Mouse (Mus musculus) heart, embryonic 10.5 days (tissue): ENCODE measurements around the gene Mthfsl. TPM values are rescaled to one million over a fixed set of nuclear protein-coding genes. Genes with fewer than 3 reads are reported as not detected.
A peak's percentile ranks its signal among the peaks of the same experiment; 100 is the strongest.
"Not testable (repeated sequence)": the region's sequence is repeated elsewhere in the genome, so short reads cannot be mapped to it uniquely, and the experiment has no call there.

Source experiments
- DNase-seq: peaks from one replicate; pipeline ENCODE4 v3.0.0-alpha.2; 2017; ENCODE audit warnings: low spot score
- H3K27ac ChIP-seq: fragments of 300-500 bp; sonication (generic); 2 replicates; pipeline ENCODE4 v1.5.1; 2016; ENCODE audit warnings: mild to moderate bottlenecking
- H3K27me3 ChIP-seq: fragments of 300-500 bp; sonication (generic); 2 replicates; pipeline ENCODE4 v1.6.1; 2016; ENCODE audit warnings: mild to moderate bottlenecking; ENCODE audit not compliant: poor library complexity, insufficient read depth, severe bottlenecking
- H3K36me3 ChIP-seq: fragments of 300-500 bp; sonication (generic); 2 replicates; pipeline ENCODE4 v1.6.1; 2016; ENCODE audit warnings: mild to moderate bottlenecking, moderate library complexity
- H3K4me1 ChIP-seq: fragments of 300-500 bp; sonication (generic); 2 replicates; pipeline ENCODE4 v1.6.1; 2016; ENCODE audit warnings: mild to moderate bottlenecking
- H3K4me3 ChIP-seq: fragments of 300-500 bp; sonication (generic); 2 replicates; pipeline ENCODE4 v1.5.1; 2016; ENCODE audit warnings: mild to moderate bottlenecking, moderate library complexity
- H3K9me3 ChIP-seq: fragments of 300-500 bp; sonication (generic); 2 replicates; pipeline ENCODE4 v1.6.1; 2016; ENCODE audit warnings: mild to moderate bottlenecking, moderate library complexity
- WGBS: fragments of 180-500 bp; shearing (Covaris S2); methylation state at CpG from one replicate; pipeline ENCODE4 v1.1.7; 2016; 5-methylcytosine and 5-hydroxymethylcytosine counted together
- polyA plus RNA-seq: library from polyadenylated mRNA; unstranded; fragments of >200 nt; fragmentation: Nextera tagmentation; extraction: Ambion mirVana; gene quantifications from 2 replicates; pipeline ENCODE4 v1.2.1, GENCODE M21; 2016

Mthfsl gene
- polyA plus RNA-seq, 1 experiment from 2014 or later, result 28.8 TPM

GRCm38 (mm10) chr9:88712164-88712749 lies 7.8 kb downstream of the Mthfsl start:
- not testable (repeated sequence) for H3K27me3 ChIP-seq, H3K9me3 ChIP-seq, H3K4me1 ChIP-seq, DNase-seq, H3K27ac ChIP-seq, H3K4me3 ChIP-seq, H3K36me3 ChIP-seq
- WGBS, result 77% methylated on average over 3 of the region's 3 CpGs

DNA sequence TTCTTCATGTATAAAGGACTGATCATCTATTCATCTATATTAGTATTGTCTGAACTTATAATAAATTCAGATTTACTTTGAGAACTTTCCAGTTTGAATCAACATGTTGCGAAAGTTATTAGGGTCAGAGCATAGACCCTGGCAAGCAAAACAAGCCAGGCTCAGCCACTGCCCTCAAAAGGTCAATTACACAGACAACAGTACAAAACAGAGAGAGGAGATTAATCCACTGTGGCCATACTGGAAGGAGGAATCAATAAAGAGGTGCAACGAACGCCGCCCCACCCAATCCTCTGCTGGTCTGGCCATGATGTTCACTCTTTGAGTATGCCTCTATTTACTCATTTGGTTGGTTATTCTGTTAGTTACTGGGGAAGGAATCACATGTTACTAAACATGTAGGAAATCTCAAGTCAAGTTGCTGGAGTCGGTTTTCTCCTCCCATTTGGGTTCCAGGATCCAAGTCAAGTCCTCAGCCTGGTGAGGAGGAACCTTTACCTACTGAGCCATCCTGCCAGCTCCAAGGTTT lies 9.1 kb downstream of the Mthfsl start:
- not testable (repeated sequence) for H3K9me3 ChIP-seq, H3K27me3 ChIP-seq, H3K4me1 ChIP-seq, H3K36me3 ChIP-seq, DNase-seq, H3K4me3 ChIP-seq, H3K27ac ChIP-seq
- 85% methylated on average over 4 of the region's 5 CpGs for WGBS

GRCm38 (mm10) chr9:88710439-88710838 lies 9.7 kb downstream of the Mthfsl start:
- H3K36me3 ChIP-seq, H3K4me1 ChIP-seq, H3K9me3 ChIP-seq, DNase-seq, H3K4me3 ChIP-seq, H3K27me3 ChIP-seq, H3K27ac ChIP-seq: not testable (repeated sequence)
- 84% methylated on average over 2 of the region's 2 CpGs for WGBS

- not testable (repeated sequence) for H3K27ac ChIP-seq, H3K4me1 ChIP-seq, H3K36me3 ChIP-seq, H3K27me3 ChIP-seq, H3K4me3 ChIP-seq, H3K9me3 ChIP-seq, DNase-seq
- WGBS, result 87% methylated on average over 5 of the region's 5 CpGs
Measured at GRCm38 (mm10) chr9:88709794-88710193, 10.3 kb downstream of the Mthfsl start.

GRCm38 (mm10) chr9:88709304-88709703 lies 10.8 kb downstream of the Mthfsl start:
- WGBS, result 88% methylated on average over 6 of the region's 6 CpGs
- Histone ChIP-seq H3K27ac (no peak overlapping the region), H3K36me3 (no peaks in the 10 kb centered on the region), H3K27me3 (no peaks in the 10 kb centered on the region), H3K4me3 (no peak overlapping the region), H3K9me3 (no peaks in the 10 kb centered on the region), H3K4me1 (no peaks in the 10 kb centered on the region)
- DNase-seq, result no peak

DNA sequence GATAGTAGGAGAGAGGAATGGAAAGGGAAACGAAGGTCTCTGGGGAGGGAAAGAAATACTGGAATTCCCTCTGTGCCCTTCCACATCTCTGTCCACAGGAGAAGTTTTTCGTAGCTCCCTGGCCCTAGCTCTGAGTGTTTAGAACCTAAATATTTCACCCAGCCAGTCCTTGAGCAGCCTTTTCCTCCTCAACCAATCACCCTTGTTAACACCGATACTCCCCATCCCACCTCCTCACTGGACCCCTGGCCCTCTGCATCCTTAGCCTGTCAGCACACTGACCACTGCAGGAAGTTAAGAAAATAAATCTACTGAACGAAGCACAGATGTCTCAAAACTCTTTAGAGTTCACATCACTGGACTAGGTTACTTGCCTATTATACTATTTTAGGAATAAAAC lies 13.4 kb downstream of the Mthfsl start:
- WGBS, result 65% methylated on average over 4 of the region's 4 CpGs

DNA sequence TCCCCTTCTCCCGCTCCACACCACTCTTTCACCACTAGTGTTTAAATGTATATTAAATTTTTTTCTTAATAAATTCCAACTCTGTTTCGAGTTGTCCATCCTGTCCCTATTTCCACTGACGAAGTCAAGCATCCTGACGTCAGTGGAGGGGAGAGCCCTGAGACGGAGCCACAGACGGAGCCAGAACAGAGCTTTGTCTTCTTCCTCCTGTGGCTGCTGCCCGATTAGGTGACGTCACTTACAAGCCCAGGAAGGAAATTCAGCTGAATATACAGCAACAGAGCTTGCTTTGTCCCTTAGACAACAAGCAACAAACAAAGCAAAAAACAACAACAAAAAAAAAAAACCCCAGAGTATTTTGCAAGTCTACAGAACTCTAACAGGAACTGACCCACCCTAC lies 14.9 kb downstream of the Mthfsl start:
- H3K4me1 ChIP-seq, DNase-seq, H3K4me3 ChIP-seq, H3K27ac ChIP-seq, H3K27me3 ChIP-seq, H3K9me3 ChIP-seq, H3K36me3 ChIP-seq: not testable (repeated sequence)
- WGBS, result 64% methylated on average over 8 of the region's 8 CpGs

More for the DNA sequence above, 13.4 kb downstream of the Mthfsl start:
- Histone ChIP-seq H3K36me3 (no peaks in the 10 kb centered on the region), H3K9me3 (no peaks in the 10 kb centered on the region), H3K27me3 (no peaks in the 10 kb centered on the region), H3K27ac (no peak overlapping the region), H3K4me1 (no peaks in the 10 kb centered on the region), H3K4me3 (no peak overlapping the region)
- no peak for DNase-seq

DNA sequence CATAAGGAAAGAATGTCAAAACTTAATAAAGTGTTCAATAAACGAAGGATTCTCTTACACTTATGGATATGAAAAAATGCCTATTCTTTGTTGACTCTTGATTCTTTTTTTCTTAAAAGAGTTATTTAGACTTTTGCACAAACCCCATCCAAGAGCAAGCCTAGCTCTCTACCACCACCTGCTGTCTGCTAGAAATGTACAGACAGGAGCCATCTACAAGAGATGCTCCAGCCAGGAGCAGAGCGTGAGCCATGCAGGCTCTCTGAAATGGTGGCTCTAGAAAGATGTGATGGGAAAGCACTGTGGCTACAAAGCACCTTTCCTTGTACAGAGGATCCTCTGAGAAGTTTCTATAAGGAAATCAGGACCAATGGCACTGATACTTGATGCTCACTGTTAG lies 21.4 kb downstream of the Mthfsl start:
- not testable (repeated sequence) for H3K27ac ChIP-seq, H3K4me1 ChIP-seq, H3K36me3 ChIP-seq, DNase-seq, H3K4me3 ChIP-seq, H3K9me3 ChIP-seq, H3K27me3 ChIP-seq
- no CpG with 5 or more reads among the region's 2 CpGs for WGBS

DNA sequence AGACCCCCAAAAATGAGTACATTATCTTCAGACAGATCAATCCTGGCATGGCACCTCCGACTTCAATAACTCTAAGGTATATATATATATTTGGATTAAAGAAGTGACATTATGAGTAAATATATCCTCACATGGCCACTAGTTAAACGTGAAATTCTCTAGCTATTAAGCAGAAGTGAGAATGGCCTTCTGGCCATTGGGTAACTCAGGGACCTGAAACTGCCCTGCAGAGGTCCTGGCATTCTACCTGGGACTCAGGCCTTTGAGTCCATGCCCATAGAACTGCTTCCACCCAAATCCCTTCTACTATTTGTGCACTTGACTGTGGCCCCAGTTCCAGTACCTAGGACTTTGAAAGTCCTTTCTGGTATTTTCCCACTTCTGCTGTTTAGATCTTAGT lies 28.8 kb downstream of the Mthfsl start:
- H3K27ac ChIP-seq, H3K36me3 ChIP-seq, H3K27me3 ChIP-seq, H3K4me3 ChIP-seq, H3K4me1 ChIP-seq, DNase-seq, H3K9me3 ChIP-seq: not testable (repeated sequence)
- WGBS, result 83% methylated on average over 2 of the region's 2 CpGs

DNA sequence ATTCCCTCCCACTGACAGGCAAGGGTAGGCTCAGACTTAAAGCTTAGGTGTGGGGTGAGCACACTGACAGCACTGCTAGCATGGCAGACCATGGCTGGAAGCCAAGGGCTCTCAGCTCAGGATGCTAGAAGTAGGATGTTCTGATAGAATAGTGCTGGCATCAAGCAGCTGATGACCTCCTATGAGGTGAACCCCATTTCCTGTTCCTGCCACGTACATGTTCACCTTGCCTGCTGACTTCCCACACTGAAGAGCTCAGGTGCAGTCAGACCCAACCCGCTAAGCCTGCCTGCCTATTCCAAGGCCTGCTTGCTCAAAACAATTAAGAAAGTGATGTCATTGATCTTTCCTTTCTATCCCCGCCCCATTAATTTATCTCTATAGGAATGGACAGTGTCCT lies 30.6 kb downstream of the Mthfsl start:
- not testable (repeated sequence) for H3K27ac ChIP-seq, H3K27me3 ChIP-seq, H3K36me3 ChIP-seq, H3K4me1 ChIP-seq, DNase-seq, H3K9me3 ChIP-seq, H3K4me3 ChIP-seq
- WGBS, result 86% methylated on average over 3 of the region's 3 CpGs

DNA sequence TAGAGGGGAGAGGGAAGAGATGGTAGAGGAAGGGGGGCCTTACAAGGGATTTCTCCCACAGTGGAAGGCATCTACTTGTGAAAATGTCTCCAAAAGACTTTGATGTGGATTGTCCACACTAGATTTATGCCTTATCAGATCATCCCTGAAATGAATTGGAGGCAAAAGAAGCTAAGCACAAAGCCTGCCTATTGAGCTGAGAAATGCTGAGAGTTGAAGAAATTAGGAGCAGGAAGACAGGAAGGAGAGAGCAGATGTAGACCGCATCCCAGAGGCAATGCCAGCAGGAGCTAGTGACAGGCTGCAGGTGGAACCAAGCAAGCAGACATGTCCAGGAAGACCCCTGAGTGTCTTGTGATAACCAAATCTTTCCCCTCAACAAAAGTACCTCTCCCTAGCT lies 33.4 kb downstream of the Mthfsl start:
- H3K27ac ChIP-seq, H3K9me3 ChIP-seq, H3K36me3 ChIP-seq, H3K4me3 ChIP-seq, DNase-seq, H3K4me1 ChIP-seq, H3K27me3 ChIP-seq: not testable (repeated sequence)
- 95% methylated on average over 1 of the region's 1 CpGs for WGBS

DNA sequence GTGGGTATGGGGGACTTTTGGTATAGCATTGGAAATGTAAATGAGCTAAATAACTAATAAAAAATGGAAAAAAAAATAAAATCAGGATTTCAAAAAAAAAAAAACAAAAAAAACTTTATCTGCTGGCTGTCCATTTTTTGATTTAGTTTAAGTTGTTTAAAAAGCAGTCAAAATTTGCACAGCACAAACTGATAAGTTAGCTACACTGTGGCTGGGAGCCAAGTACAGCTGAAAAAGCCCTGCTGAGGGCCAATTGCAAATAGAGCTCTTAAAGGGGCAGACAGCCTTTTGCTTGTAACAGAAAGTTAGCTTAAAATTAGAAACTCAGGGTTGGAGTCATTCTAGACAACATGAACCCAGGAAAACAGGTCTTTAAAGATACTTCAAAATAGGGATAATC lies 61.8 kb downstream of the Mthfsl start:
- DNase-seq, H3K4me1 ChIP-seq, H3K9me3 ChIP-seq, H3K36me3 ChIP-seq, H3K4me3 ChIP-seq, H3K27me3 ChIP-seq, H3K27ac ChIP-seq: not testable (repeated sequence)

DNA sequence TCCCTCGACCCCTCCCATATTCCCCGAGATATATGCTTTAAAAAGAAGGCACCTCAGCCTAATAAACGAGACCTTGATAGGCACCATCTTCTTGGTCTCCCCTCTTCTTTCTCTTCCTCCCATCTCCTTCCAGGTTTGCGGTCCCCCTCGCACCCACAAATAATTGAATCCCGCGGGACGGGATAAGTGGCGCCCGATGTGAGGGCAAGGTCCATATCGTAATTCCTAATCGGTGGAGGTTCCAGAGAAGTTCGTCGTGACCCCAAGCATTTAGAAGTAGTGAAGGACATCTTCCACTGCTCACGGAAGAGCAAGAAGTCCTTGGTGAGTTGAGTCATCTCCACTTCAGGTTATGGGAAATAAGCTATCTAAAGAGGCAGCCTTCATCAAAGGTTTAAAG lies 69.4 kb downstream of the Mthfsl start:
- H3K4me1 ChIP-seq, H3K36me3 ChIP-seq, H3K4me3 ChIP-seq, H3K27me3 ChIP-seq, H3K9me3 ChIP-seq, H3K27ac ChIP-seq: not testable (repeated sequence)
- peak; percentile 61 for DNase-seq
- 92% methylated on average over 13 of the region's 15 CpGs for WGBS
